Mouse (Mus musculus) myocyte (in vitro differentiated cells): ENCODE data around the gene Mmp24. TPM values are rescaled to one million over a fixed set of nuclear protein-coding genes. Genes with fewer than 3 reads are reported as not detected.

Experiments
- H3K27me3 ChIP-seq: one replicate; pipeline ENCODE4 v1.6.1; 2011; ENCODE audit not compliant: control insufficient read depth, insufficient read depth, insufficient read length
- H3K36me3 ChIP-seq: one replicate; pipeline ENCODE4 v1.6.1; 2011; ENCODE audit not compliant: control insufficient read depth, insufficient read depth
- H3K4me2 ChIP-seq: one replicate; pipeline ENCODE4 v1.6.1; 2011; ENCODE audit warnings: low read depth, control low read depth
- H3K4me3 ChIP-seq: one replicate; pipeline ENCODE4 v1.5.1; 2011; ENCODE audit warnings: mild to moderate bottlenecking, control low read depth, moderate library complexity
- H3K79me2 ChIP-seq: one replicate; pipeline ENCODE4 v1.6.1; 2011; ENCODE audit not compliant: control insufficient read depth, insufficient read depth
- H3ac ChIP-seq: one replicate; pipeline ENCODE4 v1.6.1; 2011; ENCODE audit not compliant: control insufficient read depth, insufficient read length
- CEBPB ChIP-seq: IDR thresholded peaks from 2 replicates; pipeline ENCODE4 v1.6.1; 2011; ENCODE audit warnings: mild to moderate bottlenecking, moderate library complexity; ENCODE audit not compliant: poor library complexity, insufficient read depth, severe bottlenecking
- E2F4 ChIP-seq: IDR thresholded peaks from one replicate; pipeline ENCODE4 v1.6.1; 2011; ENCODE audit warnings: mild to moderate bottlenecking, control low read depth, moderate library complexity; ENCODE audit not compliant: insufficient read depth
- MAX ChIP-seq: IDR thresholded peaks from one replicate; pipeline ENCODE4 v1.6.1; 2011; ENCODE audit warnings: low read depth, mild to moderate bottlenecking, control low read depth
- MYOD1 ChIP-seq, 3 experiments: IDR thresholded peaks; one replicate each; pipeline ENCODE4 v1.6.1; 2011; ENCODE audit warnings: control low read depth in 2 of 3, low read depth in 2 of 3, mild to moderate bottlenecking in 2 of 3, moderate library complexity in 1 of 3; ENCODE audit not compliant: insufficient read length in 2 of 3, control insufficient read depth in 1 of 3
- MYOG ChIP-seq, 3 experiments: IDR thresholded peaks; one replicate each; pipeline ENCODE4 v1.6.1; 2011; ENCODE audit warnings: control low read depth in 2 of 3, low read depth in 2 of 3, mild to moderate bottlenecking in 2 of 3; ENCODE audit not compliant: insufficient read length in 2 of 3, control insufficient read depth in 1 of 3, insufficient read depth in 1 of 3
- POLR2A ChIP-seq: IDR thresholded peaks from one replicate; pipeline ENCODE4 v1.6.1; 2011; ENCODE audit warnings: low read depth, mild to moderate bottlenecking, control low read depth, moderate library complexity; ENCODE audit not compliant: insufficient read length
- POLR2AphosphoS2 ChIP-seq: IDR thresholded peaks from one replicate; pipeline ENCODE4 v1.6.1; 2011; ENCODE audit warnings: low read depth, control low read depth; ENCODE audit not compliant: insufficient read length
- REST ChIP-seq: IDR thresholded peaks from one replicate; pipeline ENCODE4 v1.6.1; 2011; ENCODE audit warnings: mild to moderate bottlenecking, control low read depth, moderate library complexity; ENCODE audit not compliant: insufficient read depth, insufficient read length
- SRF ChIP-seq: IDR thresholded peaks from one replicate; pipeline ENCODE4 v1.6.1; 2011; ENCODE audit warnings: low read depth; ENCODE audit not compliant: control insufficient read depth, insufficient read length
- TCF12 ChIP-seq: IDR thresholded peaks from one replicate; pipeline ENCODE4 v1.6.1; 2011; ENCODE audit warnings: mild to moderate bottlenecking, control low read depth; ENCODE audit not compliant: poor library complexity, insufficient read depth, severe bottlenecking
- TCF3 ChIP-seq: IDR thresholded peaks from one replicate; pipeline ENCODE4 v1.6.1; 2011; ENCODE audit warnings: low read depth, control low read depth; ENCODE audit not compliant: insufficient read length
- USF1 ChIP-seq: IDR thresholded peaks from one replicate; pipeline ENCODE4 v1.6.1; 2011; ENCODE audit warnings: low read depth, mild to moderate bottlenecking, control low read depth, moderate library complexity
- polyA plus RNA-seq: library from polyadenylated mRNA; unstranded; fragments of >200 nt; fragmentation: generic; extraction: Trizol; gene quantifications from one replicate; pipeline ENCODE4 v1.2.1, GENCODE M21; 2012; ENCODE audit warnings: missing spikeins

Gene Mmp24
- polyA plus RNA-seq, 1 experiment, result 0.02 TPM

GRCm38 (mm10) chr2:155756855-155757566 lies 18.1 kb upstream of the Mmp24 start:
- Histone ChIP-seq H3K27me3 (peaks cover 19% of the 10 kb centered on the region), H3K4me3 (no peak overlapping the region), H3K79me2 (no peaks in the 10 kb centered on the region), H3K36me3 (no peaks in the 10 kb centered on the region), H3K4me2 (no peak overlapping the region), H3ac (no peak overlapping the region)
- TF ChIP-seq MYOG (IDR thresholded peaks at IDR 0.05; ENCODE audit: control insufficient read depth in 1 of 3, insufficient read depth in 1 of 3, insufficient read length in 2 of 3, low read depth in 2 of 3), result no peak
- TF ChIP-seq POLR2AphosphoS2, result no peak
- TF ChIP-seq USF1, result no peak
- no peak for TF ChIP-seq E2F4
- TF ChIP-seq TCF3, result no peak
- no peak for TF ChIP-seq SRF

- TF ChIP-seq REST (no peak), POLR2AphosphoS2 (no peak), USF1 (no peak), CEBPB (no peak), MAX (no peak), TCF12 (no peak), POLR2A (no peak), MYOD1 (IDR thresholded peaks at IDR 0.05; ENCODE audit: control insufficient read depth in 1 of 3, insufficient read length in 2 of 3, low read depth in 2 of 3) (no peak), SRF (no peak), E2F4 (no peak), TCF3 (no peak), MYOG (IDR thresholded peaks at IDR 0.05; ENCODE audit: control insufficient read depth in 1 of 3, insufficient read depth in 1 of 3, insufficient read length in 2 of 3, low read depth in 2 of 3) (no peak)
- H3K4me3 ChIP-seq, result no peak overlapping the region
- H3K36me3 ChIP-seq, result no peaks in the 10 kb centered on the region
- no peak overlapping the region for H3ac ChIP-seq
- no peaks in the 10 kb centered on the region for H3K79me2 ChIP-seq
- H3K27me3 ChIP-seq, result peaks cover 17% of the 10 kb centered on the region
- no peak overlapping the region for H3K4me2 ChIP-seq
Observed at GRCm38 (mm10) chr2:155764679-155765418, 10.3 kb upstream of the Mmp24 start.

GRCm38 (mm10) chr2:155773664-155774063 lies 1.5 kb upstream of the Mmp24 start:
- H3K4me3 ChIP-seq, result no peak overlapping the region
- peaks cover 63% of the 10 kb centered on the region for H3K27me3 ChIP-seq
- no peaks in the 10 kb centered on the region for H3K36me3 ChIP-seq
- H3K79me2 ChIP-seq, result no peaks in the 10 kb centered on the region
- no peak overlapping the region for H3ac ChIP-seq
- H3K4me2 ChIP-seq, result no peak overlapping the region
- TF ChIP-seq TCF12 (no peak), SRF (no peak), CEBPB (no peak), MAX (no peak)

GRCm38 (mm10) chr2:155774261-155774926 lies 748 bp upstream of the Mmp24 start:
- no peak overlapping the region for H3K4me2 ChIP-seq
- TF ChIP-seq MYOG (IDR thresholded peaks at IDR 0.05; ENCODE audit: control insufficient read depth in 1 of 3, insufficient read depth in 1 of 3, insufficient read length in 2 of 3, low read depth in 2 of 3) (no peak), E2F4 (no peak), POLR2A (no peak), TCF12 (no peak), SRF (no peak), USF1 (no peak), REST (no peak), POLR2AphosphoS2 (no peak), MYOD1 (IDR thresholded peaks at IDR 0.05; ENCODE audit: control insufficient read depth in 1 of 3, insufficient read length in 2 of 3, low read depth in 2 of 3) (no peak), CEBPB (no peak), MAX (no peak), TCF3 (no peak)
- no peak overlapping the region for H3ac ChIP-seq
- H3K27me3 ChIP-seq, result peaks cover 66% of the 10 kb centered on the region
- no peak overlapping the region for H3K4me3 ChIP-seq
- H3K79me2 ChIP-seq, result no peaks in the 10 kb centered on the region
- H3K36me3 ChIP-seq, result no peaks in the 10 kb centered on the region
